Mouse (Mus musculus): ENCODE measurements at regions not wholly inside any gene's neighbourhood (a gene's known extent, or its start where the extent isn't known, plus 50 kb on each side); places are given as distances from the start of the nearest gene placed in this dataset.
A peak's percentile ranks its signal among the peaks of the same experiment; 100 is the strongest.
"Not testable (repeated sequence)": the region's sequence is repeated elsewhere in the genome, so short reads cannot be mapped to it uniquely, and the experiment has no call there.

- TF ChIP-seq CTCF (conservative IDR thresholded peaks at IDR 0.05), result no peak
- Histone ChIP-seq H3K27ac (no peak overlapping the region), H3K4me3 (no peak overlapping the region)
- no peak for DNase-seq (ENCODE audit: low spot score in 2 of 2)
Measured at GRCm38 (mm10) chr8:78073821-78074220, 139.3 kb upstream of the Ttc29 start.

GRCm38 (mm10) chr8:78077122-78077521 lies 136.0 kb upstream of the Ttc29 start:
- no peak overlapping the region for H3K27ac ChIP-seq
- DNase-seq (ENCODE audit: low spot score in 2 of 2), result no peak
- no peak for TF ChIP-seq CTCF (conservative IDR thresholded peaks at IDR 0.05)
- no peak overlapping the region for H3K4me3 ChIP-seq

GRCm38 (mm10) chr8:78081395-78081794 lies 131.7 kb upstream of the Ttc29 start:
- H3K27ac ChIP-seq; DNase-seq (ENCODE audit: low spot score in 2 of 2); H3K4me3 ChIP-seq: not testable (repeated sequence)

GRCm38 (mm10) chr8:78083012-78083411 lies 130.1 kb upstream of the Ttc29 start:
- H3K27ac ChIP-seq, result no peak overlapping the region
- TF ChIP-seq CTCF (conservative IDR thresholded peaks at IDR 0.05), result no peak
- no peak for DNase-seq (ENCODE audit: low spot score in 2 of 2)
- H3K4me3 ChIP-seq, result no peak overlapping the region

GRCm38 (mm10) chr8:78086361-78086760 lies 126.7 kb upstream of the Ttc29 start:
- TF ChIP-seq CTCF (conservative IDR thresholded peaks at IDR 0.05), result no peak
- Histone ChIP-seq H3K27ac (no peak overlapping the region), H3K4me3 (no peak overlapping the region)
- DNase-seq (ENCODE audit: low spot score in 2 of 2), result no peak

GRCm38 (mm10) chr8:78090382-78091122 lies 122.5 kb upstream of the Ttc29 start:
- TF ChIP-seq CTCF (conservative IDR thresholded peaks at IDR 0.05), result no peak
- no peak for DNase-seq (ENCODE audit: low spot score in 2 of 2)
- H3K4me3 ChIP-seq, result no peak overlapping the region
- H3K27ac ChIP-seq, result no peak overlapping the region

GRCm38 (mm10) chr8:78096383-78096782 lies 116.7 kb upstream of the Ttc29 start:
- DNase-seq (ENCODE audit: low spot score in 2 of 2), result peak in 1 of 2 experiments; percentile 2

GRCm38 (mm10) chr8:78098191-78098745 lies 114.8 kb upstream of the Ttc29 start:
- TF ChIP-seq CTCF (conservative IDR thresholded peaks at IDR 0.05), result no peak
- DNase-seq (ENCODE audit: low spot score in 2 of 2), result no peak
- Histone ChIP-seq H3K27ac (no peak overlapping the region), H3K4me3 (no peak overlapping the region)

More at GRCm38 (mm10) chr8:78096383-78096782, 116.7 kb upstream of the Ttc29 start:
- Histone ChIP-seq H3K27ac (no peak overlapping the region), H3K4me3 (no peak overlapping the region)
- TF ChIP-seq CTCF (conservative IDR thresholded peaks at IDR 0.05), result peak; percentile 77

GRCm38 (mm10) chr8:78099091-78099490 lies 114.0 kb upstream of the Ttc29 start:
- no peak for DNase-seq (ENCODE audit: low spot score in 2 of 2)
- Histone ChIP-seq H3K27ac (no peak overlapping the region), H3K4me3 (no peak overlapping the region)
- peak; percentile 15; the same call in 1 of the 2 replicates for TF ChIP-seq CTCF (conservative IDR thresholded peaks at IDR 0.05)

- DNase-seq (ENCODE audit: low spot score in 2 of 2), result no peak
- TF ChIP-seq CTCF (conservative IDR thresholded peaks at IDR 0.05), result no peak
- no peak overlapping the region for H3K27ac ChIP-seq
- no peak overlapping the region for H3K4me3 ChIP-seq
Measured at GRCm38 (mm10) chr8:78107339-78107738, 105.8 kb upstream of the Ttc29 start.

GRCm38 (mm10) chr8:78110003-78110649 lies 103.0 kb upstream of the Ttc29 start:
- TF ChIP-seq CTCF (conservative IDR thresholded peaks at IDR 0.05), result no peak

GRCm38 (mm10) chr8:78113105-78113504 lies 100.0 kb upstream of the Ttc29 start:
- DNase-seq (ENCODE audit: low spot score in 2 of 2), result no peak
- Histone ChIP-seq H3K4me3 (no peak overlapping the region), H3K27ac (no peak overlapping the region)
- no peak for TF ChIP-seq CTCF (conservative IDR thresholded peaks at IDR 0.05)

More at GRCm38 (mm10) chr8:78110003-78110649, 103.0 kb upstream of the Ttc29 start:
- Histone ChIP-seq H3K27ac (no peak overlapping the region), H3K4me3 (no peak overlapping the region)
- DNase-seq (ENCODE audit: low spot score in 2 of 2), result no peak

- no peak overlapping the region for H3K27ac ChIP-seq
- DNase-seq (ENCODE audit: low spot score in 2 of 2), result no peak
- no peak overlapping the region for H3K4me3 ChIP-seq
- no peak for TF ChIP-seq CTCF (conservative IDR thresholded peaks at IDR 0.05)
Measured at GRCm38 (mm10) chr8:78114512-78114911, 98.6 kb upstream of the Ttc29 start.
